Mouse (Mus musculus) liver, adult 2 months (tissue): Measurements from ENCODE around the gene Erp44.

Source experiments
- CTCF ChIP-seq: fragments of 200-500 bp; IDR thresholded peaks from 2 replicates; pipeline ENCODE4 v1.5.1; 2011; ENCODE audit warnings: low read depth, low read length, control low read depth
- POLR2A ChIP-seq: fragments of 200-500 bp; IDR thresholded peaks from 2 replicates; pipeline ENCODE4 v1.6.1; 2011; ENCODE audit warnings: low read length, control low read depth; ENCODE audit not compliant: insufficient read depth; ENCODE audit errors: extremely low read depth

DNA sequence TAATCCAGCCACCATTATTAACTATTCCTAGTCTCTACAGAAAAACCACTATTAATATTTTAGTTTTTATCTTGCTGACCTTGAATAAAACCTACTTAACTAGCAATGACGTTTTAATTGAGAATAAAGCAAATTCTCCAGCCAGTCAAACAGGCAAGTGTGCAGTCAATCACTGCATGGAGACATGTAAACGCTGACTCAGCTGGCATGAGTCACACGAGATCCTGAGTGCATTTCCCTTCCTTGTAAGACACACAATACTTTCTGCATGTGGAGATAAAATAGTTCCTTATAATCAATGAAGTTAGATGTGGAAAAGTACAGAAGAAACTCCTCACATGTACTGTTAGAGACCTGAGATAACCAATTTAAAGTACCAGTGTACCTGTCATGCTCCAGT, 53.8 kb downstream of the Erp44 start:
- no peak for TF ChIP-seq CTCF
- TF ChIP-seq POLR2A, result no peak
